Mouse (Mus musculus): ENCODE results near the gene Qsox1. TPM values are rescaled to one million over a fixed set of nuclear protein-coding genes. Genes with fewer than 3 reads are reported as not detected.

Gene Qsox1
- total and polyA plus RNA-seq, 2 experiments from 2014 or later, result 22.4 to 35.7 TPM

DNA sequence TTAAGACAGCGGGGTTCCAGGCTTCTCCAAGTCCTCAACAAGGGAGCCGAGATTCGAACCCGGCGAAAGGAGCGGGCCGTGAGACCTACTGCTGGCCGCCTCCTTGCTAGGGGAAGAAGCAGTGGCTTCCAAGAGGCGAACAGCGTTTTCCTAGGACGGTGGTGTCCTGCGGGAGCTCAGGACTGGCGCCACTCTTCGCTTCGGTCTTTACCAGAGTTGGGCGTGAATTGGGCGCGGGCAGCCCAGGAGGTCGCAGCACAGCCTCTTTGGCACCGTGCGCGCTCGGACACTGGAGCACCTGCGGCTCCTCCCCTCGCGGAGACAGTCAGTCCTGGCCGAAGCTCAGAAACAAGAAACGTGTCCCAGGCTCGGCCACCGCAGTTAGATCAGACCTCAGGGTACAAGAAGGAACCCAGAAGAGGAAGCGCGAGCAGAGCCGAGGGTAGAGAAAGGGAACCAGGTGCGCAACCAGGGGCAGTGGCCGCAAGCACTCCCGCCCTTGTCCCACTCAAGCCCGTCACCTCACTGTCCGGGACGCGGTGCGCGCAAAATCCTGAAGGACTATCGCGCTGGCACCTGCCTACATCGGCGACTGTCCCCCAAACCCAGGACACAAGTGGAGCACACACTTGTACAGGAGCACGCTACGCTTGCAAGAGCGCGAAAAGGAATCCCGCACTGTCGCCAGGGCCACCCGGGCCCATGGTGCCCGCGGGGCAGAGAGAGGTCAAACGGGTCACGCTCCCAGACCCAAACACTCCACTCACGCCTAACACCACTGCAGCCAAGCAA, 75.5 kb downstream of the Qsox1 start:
- Histone ChIP-seq H3K27me3 (ENCODE audit: insufficient read depth, low read length) (peaks cover 72% of the 10 kb centered on the region), H3K4me3 (ENCODE audit: low read depth, low read length) (no peak overlapping the region), H3K4me1 (ENCODE audit: insufficient read depth) (no peaks in the 10 kb centered on the region), H3K9me3 (ENCODE audit: low read length) (no peaks in the 10 kb centered on the region), H3K4me2 (ENCODE audit: low read depth) (no peak overlapping the region), H3K9ac (no peak overlapping the region), H3K27ac (ENCODE audit: low read depth, low read length) (no peak overlapping the region), H3K36me3 (ENCODE audit: insufficient read depth) (no peaks in the 10 kb centered on the region)
- DNase-seq, result no peak
- ATAC-seq, result no peak
- TF ChIP-seq CTCF (IDR thresholded peaks at IDR 0.05; ENCODE audit: low read depth), result no peak
- 1% methylated on average over 58 of the region's 58 CpGs for WGBS

DNA sequence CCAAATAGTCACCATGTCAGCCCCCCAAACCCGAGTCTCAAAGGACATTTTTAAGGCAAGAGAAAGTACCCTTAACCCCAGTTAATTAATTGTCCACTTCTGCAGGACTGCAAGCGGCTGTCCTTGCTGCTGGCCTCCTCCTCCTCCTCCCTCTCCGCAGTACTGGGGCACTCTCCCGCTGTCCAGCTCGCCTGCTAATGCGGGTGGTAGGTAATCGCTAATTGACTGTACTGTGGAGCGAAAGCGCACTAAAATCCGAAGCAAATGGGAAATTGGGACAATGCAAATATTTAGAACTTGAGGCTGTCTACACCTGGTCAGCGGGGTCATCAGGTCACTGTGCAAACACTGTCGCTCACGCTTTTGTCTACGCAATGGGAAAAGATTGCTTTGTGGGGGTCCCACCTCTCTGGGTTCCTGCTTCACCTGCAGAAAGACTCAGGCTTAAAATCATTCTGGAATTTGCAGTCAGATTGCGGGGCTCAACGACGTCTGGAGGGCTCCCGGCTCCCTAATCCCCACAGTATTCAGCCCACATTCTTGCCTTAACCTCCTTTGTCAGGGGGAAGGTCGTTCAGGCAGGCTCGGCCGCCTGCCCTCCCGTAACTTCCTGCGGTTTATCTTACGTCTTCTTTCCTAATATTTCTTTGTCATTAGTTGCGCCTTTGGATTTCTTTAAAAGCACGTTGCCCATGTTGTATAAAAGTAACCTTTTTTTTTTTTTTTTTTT, 76.4 kb downstream of the Qsox1 start:
- Histone ChIP-seq H3K4me3 (ENCODE audit: low read depth, low read length) (no peak overlapping the region), H3K27me3 (ENCODE audit: insufficient read depth, low read length) (peaks cover 75% of the 10 kb centered on the region), H3K4me2 (ENCODE audit: low read depth) (no peak overlapping the region), H3K36me3 (ENCODE audit: insufficient read depth) (no peaks in the 10 kb centered on the region), H3K9ac (no peak overlapping the region), H3K27ac (ENCODE audit: low read depth, low read length) (no peak overlapping the region), H3K9me3 (ENCODE audit: low read length) (no peaks in the 10 kb centered on the region), H3K4me1 (ENCODE audit: insufficient read depth) (no peaks in the 10 kb centered on the region)
- ATAC-seq (no peak), DNase-seq (peak; percentile 36)
- under 1% methylated on average over 26 of the region's 26 CpGs for WGBS
- no peak for TF ChIP-seq CTCF (IDR thresholded peaks at IDR 0.05; ENCODE audit: low read depth)

DNA sequence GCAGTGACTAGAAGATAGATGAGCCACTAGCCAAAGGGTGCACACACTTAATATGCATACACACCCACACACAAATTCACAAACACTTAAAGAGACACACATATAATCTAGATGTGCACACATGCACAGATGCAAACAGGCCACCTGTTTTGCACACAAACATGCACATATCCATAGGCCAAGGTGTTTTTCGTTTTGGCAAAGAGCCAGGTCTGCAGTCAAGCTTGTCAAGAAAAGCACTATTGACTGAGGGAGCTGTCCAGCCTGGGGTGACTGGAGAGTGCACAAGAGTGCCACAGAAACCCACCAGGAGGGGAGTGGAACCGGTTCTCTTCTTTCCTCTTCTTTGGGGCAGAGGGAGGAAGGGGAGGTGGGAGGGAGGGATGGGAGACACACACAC, 81.5 kb downstream of the Qsox1 start:
- ATAC-seq (no peak), DNase-seq (no peak)
- TF ChIP-seq CTCF (IDR thresholded peaks at IDR 0.05; ENCODE audit: low read depth), result no peak
- Histone ChIP-seq H3K4me2 (ENCODE audit: low read depth) (no peak overlapping the region), H3K36me3 (ENCODE audit: insufficient read depth) (no peaks in the 10 kb centered on the region), H3K27ac (ENCODE audit: low read depth, low read length) (no peak overlapping the region), H3K4me3 (ENCODE audit: low read depth, low read length) (no peak overlapping the region), H3K4me1 (ENCODE audit: insufficient read depth) (no peaks in the 10 kb centered on the region), H3K9ac (no peak overlapping the region), H3K9me3 (ENCODE audit: low read length) (no peaks in the 10 kb centered on the region), H3K27me3 (ENCODE audit: insufficient read depth, low read length) (peaks cover 85% of the 10 kb centered on the region)
- 0% methylated on average over 2 of the region's 2 CpGs for WGBS

- no peak for ATAC-seq
- 1% methylated on average over 23 of the region's 23 CpGs for WGBS
- no peak overlapping the region for H3K9ac ChIP-seq
- no peak for TF ChIP-seq CTCF (IDR thresholded peaks at IDR 0.05; ENCODE audit: low read depth)
- no peak overlapping the region for H3K27ac ChIP-seq (ENCODE audit: low read depth, low read length)
- no peak overlapping the region for H3K4me3 ChIP-seq (ENCODE audit: low read depth, low read length)
- no peaks in the 10 kb centered on the region for H3K4me1 ChIP-seq (ENCODE audit: insufficient read depth)
- H3K4me2 ChIP-seq (ENCODE audit: low read depth), result no peak overlapping the region
- H3K27me3 ChIP-seq (ENCODE audit: insufficient read depth, low read length), result peaks cover 68% of the 10 kb centered on the region
- H3K9me3 ChIP-seq (ENCODE audit: low read length), result no peaks in the 10 kb centered on the region
- no peaks in the 10 kb centered on the region for H3K36me3 ChIP-seq (ENCODE audit: insufficient read depth)
- DNase-seq, result no peak
Observed at GRCm38 (mm10) chr1:155729113-155729795, 83.4 kb downstream of the Qsox1 start.

- no peak overlapping the region for H3K4me3 ChIP-seq (ENCODE audit: low read depth, low read length)
- H3K27ac ChIP-seq (ENCODE audit: low read depth, low read length), result no peak overlapping the region
- no peaks in the 10 kb centered on the region for H3K9me3 ChIP-seq (ENCODE audit: low read length)
- WGBS, result 23% methylated on average over 10 of the region's 10 CpGs
- peaks cover 62% of the 10 kb centered on the region for H3K27me3 ChIP-seq (ENCODE audit: insufficient read depth, low read length)
- no peaks in the 10 kb centered on the region for H3K4me1 ChIP-seq (ENCODE audit: insufficient read depth)
- H3K36me3 ChIP-seq (ENCODE audit: insufficient read depth), result no peaks in the 10 kb centered on the region
- ATAC-seq, result no peak
- no peak overlapping the region for H3K9ac ChIP-seq
- H3K4me2 ChIP-seq (ENCODE audit: low read depth), result no peak overlapping the region
- no peak for DNase-seq
- TF ChIP-seq CTCF (IDR thresholded peaks at IDR 0.05; ENCODE audit: low read depth), result no peak
Observed at GRCm38 (mm10) chr1:155727830-155728229, 84.9 kb downstream of the Qsox1 start.

Other genes with a start within 250 kb of the Qsox1 start
- gene Lhx4, start 61.2 kb downstream of the Qsox1 start, total RNA-seq (2014; rRNA removed), result 0.15 TPM in 1 of 2 replicates, not detected in the other
- gene Lhx4, start 61.2 kb downstream of the Qsox1 start, polyA plus RNA-seq (2015; fragmentation: Nextera tagmentation; extraction: Ambion mirVana), result 0.10 and 0.11 TPM in 2 replicates
- 27.8 and 34.1 TPM in 2 replicates for gene Cep350, start 160.4 kb upstream of the Qsox1 start, total RNA-seq (2014; rRNA removed)
- 5.7 and 10.1 TPM in 2 replicates for gene Cep350, start 160.4 kb upstream of the Qsox1 start, polyA plus RNA-seq (2015; fragmentation: Nextera tagmentation; extraction: Ambion mirVana)
- gene Tor1aip2, start 222.5 kb upstream of the Qsox1 start, total RNA-seq (2014; rRNA removed), result 56.0 and 60.8 TPM in 2 replicates
- 43.3 and 50.3 TPM in 2 replicates for gene Tor1aip2, start 222.5 kb upstream of the Qsox1 start, polyA plus RNA-seq (2015; fragmentation: Nextera tagmentation; extraction: Ambion mirVana)
- gene Tor1aip1, start 223.6 kb upstream of the Qsox1 start, total RNA-seq (2014; rRNA removed), result 15.4 and 23.1 TPM in 2 replicates
- gene Tor1aip1, start 223.6 kb upstream of the Qsox1 start, polyA plus RNA-seq (2015; fragmentation: Nextera tagmentation; extraction: Ambion mirVana), result 19.3 and 20.4 TPM in 2 replicates